Mouse (Mus musculus) megakaryocyte, embryonic 14.5 days (primary cell): ENCODE results near the gene Pfkfb4. TPM values are rescaled to one million over a fixed set of nuclear protein-coding genes. Genes with fewer than 3 reads are reported as not detected.
A peak's percentile ranks its signal among the peaks of the same experiment; 100 is the strongest.

Source experiments
- H3K27me3 ChIP-seq: replicated peaks from 2 replicates; pipeline ENCODE3; 2012; ENCODE audit warnings: inconsistent platforms
- H3K36me3 ChIP-seq: replicated peaks from 2 replicates; pipeline ENCODE3; 2012; ENCODE audit warnings: low read length, inconsistent platforms, mixed read lengths
- H3K4me1 ChIP-seq: 2 replicates; pipeline ENCODE4 v1.6.1; 2012; ENCODE audit warnings: inconsistent platforms
- H3K4me3 ChIP-seq: replicated peaks from 2 replicates; pipeline ENCODE3; 2012; ENCODE audit warnings: moderate library complexity, mild to moderate bottlenecking, inconsistent platforms
- H3K9me3 ChIP-seq: 2 replicates; pipeline ENCODE4 v1.6.1; 2012; ENCODE audit warnings: inconsistent platforms
- FLI1 ChIP-seq: IDR thresholded peaks from 2 replicates; pipeline ENCODE4 v1.6.1; 2012; ENCODE audit warnings: low read length, inconsistent platforms, mixed read lengths
- GATA1 ChIP-seq: IDR thresholded peaks from 3 replicates; pipeline ENCODE4 v1.6.1; 2012; ENCODE audit warnings: mixed read lengths, low read length, inconsistent platforms, borderline replicate concordance
- polyA plus RNA-seq: library from polyadenylated mRNA; stranded (reverse); fragments of >175 nt; gene quantifications from 2 replicates; pipeline ENCODE4 v1.2.3, GENCODE M21; 2012; ENCODE audit warnings: low replicate concordance; ENCODE audit not compliant: insufficient read depth

Pfkfb4 gene
- polyA plus RNA-seq, 1 experiment, result 5.8 TPM

DNA sequence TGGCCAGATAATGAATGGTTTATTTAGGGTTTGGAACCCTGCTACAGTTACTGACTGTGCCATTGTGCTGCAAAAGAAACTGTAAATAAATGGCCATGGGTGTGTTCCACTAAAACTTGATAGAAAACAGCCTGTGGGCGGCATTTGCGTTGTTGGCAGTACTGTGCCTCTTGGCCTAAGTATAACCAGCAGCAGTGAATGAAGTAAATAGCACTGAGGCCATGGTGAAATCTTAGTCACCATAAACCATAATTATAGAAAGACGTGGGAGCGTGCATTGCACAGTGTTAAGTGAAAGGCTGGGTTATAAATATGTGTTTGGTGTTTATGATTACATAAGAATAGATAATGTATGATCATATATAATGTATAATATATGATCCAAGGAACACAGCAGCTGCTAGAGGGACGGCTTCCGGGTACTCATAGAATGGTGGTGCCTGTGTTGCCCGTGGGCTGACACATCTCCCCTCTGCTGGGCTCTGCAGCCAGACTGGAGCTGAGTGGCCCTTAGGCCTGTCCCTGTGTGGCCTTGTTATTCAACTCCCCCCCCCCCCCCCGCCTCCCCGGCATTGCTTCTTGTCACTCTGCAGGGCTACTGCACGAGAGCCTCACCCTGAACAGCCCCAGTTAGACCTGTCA is 17.5 kb downstream of the Pfkfb4 start:
- no peak for TF ChIP-seq FLI1
- TF ChIP-seq GATA1, result no peak
- Histone ChIP-seq H3K9me3 (no peaks in the 10 kb centered on the region), H3K36me3 (peaks cover 62% of the 10 kb centered on the region)

DNA sequence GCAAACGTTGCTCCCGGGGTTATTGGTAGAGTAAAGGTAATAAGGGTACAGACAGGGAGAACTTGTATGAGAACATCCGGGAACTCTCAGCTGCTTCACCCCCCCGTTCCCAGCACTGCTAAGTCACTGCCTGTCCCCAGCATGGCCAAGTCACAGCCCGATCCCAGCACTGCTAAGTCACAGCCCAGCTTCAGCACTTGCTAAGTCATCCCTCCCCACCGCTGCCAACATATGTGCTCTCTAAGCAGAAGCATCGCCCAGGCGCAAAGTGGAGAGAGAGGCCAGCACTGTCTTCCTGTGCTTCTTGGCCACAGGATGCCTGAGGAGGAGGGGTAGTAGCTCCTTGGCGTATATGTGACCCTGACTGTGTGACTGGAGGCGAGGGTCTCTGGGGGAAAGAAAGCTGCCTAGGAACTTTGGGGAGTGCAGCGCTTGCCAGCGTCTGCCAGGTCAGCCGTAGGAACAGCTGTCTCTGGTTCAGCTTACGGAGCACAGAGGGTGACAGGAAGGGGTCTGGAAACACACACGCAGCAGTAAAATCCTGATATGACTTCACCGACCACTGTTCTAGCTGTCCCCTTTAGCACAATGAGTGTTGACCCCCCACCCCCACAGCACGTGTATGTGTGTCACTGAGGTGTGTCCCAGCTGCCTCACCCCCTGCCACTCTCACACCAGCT is 18.2 kb downstream of the Pfkfb4 start:
- Histone ChIP-seq H3K27me3 (no peaks in the 10 kb centered on the region), H3K36me3 (peaks cover 68% of the 10 kb centered on the region), H3K4me3 (peak overlapping the region; percentile 87), H3K9me3 (no peaks in the 10 kb centered on the region), H3K4me1 (peaks cover 89% of the 10 kb centered on the region)
- TF ChIP-seq GATA1, result no peak
- no peak for TF ChIP-seq FLI1

More for the DNA sequence above, 17.5 kb downstream of the Pfkfb4 start:
- peaks cover 90% of the 10 kb centered on the region for H3K4me1 ChIP-seq
- H3K4me3 ChIP-seq, result peak overlapping the region; percentile 87
- H3K27me3 ChIP-seq, result no peaks in the 10 kb centered on the region

GRCm38 (mm10) chr9:109010316-109010690 is 18.7 kb downstream of the Pfkfb4 start:
- TF ChIP-seq FLI1, result no peak
- no peak for TF ChIP-seq GATA1
- Histone ChIP-seq H3K4me1 (peaks cover 91% of the 10 kb centered on the region), H3K36me3 (peaks cover 72% of the 10 kb centered on the region), H3K9me3 (no peaks in the 10 kb centered on the region), H3K4me3 (peak overlapping the region; percentile 87), H3K27me3 (no peaks in the 10 kb centered on the region)

DNA sequence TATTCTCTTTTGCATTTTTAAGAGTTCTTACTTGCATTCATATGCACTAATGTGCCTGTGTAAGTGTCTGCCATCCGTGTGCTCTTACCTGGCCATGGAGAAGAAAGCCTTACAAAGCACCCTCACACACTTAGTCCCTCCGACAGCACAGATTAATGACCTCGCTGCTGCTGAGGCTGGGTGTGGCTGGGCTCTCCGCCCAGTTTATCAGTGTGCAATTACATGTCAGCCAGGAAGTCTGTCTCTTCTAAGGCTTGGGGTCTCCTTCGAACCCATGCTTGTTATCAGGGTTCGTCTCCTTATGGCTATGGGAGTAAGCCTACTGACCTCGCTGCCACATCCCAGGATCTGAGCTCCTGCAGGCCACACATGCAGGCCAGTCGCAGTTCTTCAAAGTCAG is 23.8 kb downstream of the Pfkfb4 start:
- Histone ChIP-seq H3K9me3 (no peaks in the 10 kb centered on the region), H3K4me1 (peaks cover 66% of the 10 kb centered on the region), H3K4me3 (no peak overlapping the region), H3K36me3 (peaks cover 51% of the 10 kb centered on the region), H3K27me3 (peaks cover 9% of the 10 kb centered on the region)
- no peak for TF ChIP-seq FLI1
- no peak for TF ChIP-seq GATA1

GRCm38 (mm10) chr9:109016973-109017604 is 25.5 kb downstream of the Pfkfb4 start:
- H3K4me3 ChIP-seq, result peak overlapping the region; percentile 84
- peaks cover 13% of the 10 kb centered on the region for H3K27me3 ChIP-seq
- H3K36me3 ChIP-seq, result peaks cover 35% of the 10 kb centered on the region
- TF ChIP-seq GATA1 (no peak), FLI1 (no peak)
- no peaks in the 10 kb centered on the region for H3K9me3 ChIP-seq
- H3K4me1 ChIP-seq, result peaks cover 59% of the 10 kb centered on the region

DNA sequence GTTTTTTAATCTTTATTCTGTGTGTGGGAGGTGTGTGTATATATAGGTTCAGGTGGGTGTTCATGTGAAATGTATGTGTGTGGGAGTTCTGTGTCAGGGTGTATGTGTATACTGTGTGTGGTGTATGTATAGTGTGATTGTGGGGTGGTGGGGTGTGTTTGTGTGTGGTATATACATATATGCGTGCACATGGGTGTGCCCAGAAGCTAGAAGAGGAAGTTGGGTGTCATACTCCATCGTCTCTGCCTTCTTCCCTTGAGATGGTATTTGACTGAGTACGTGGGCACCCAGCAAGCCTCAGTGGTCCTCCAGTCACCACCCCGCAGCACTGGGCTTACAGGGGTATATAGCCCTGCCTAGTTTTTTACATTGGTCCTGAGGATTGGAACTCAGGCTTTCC is 29.9 kb downstream of the Pfkfb4 start:
- peaks cover 50% of the 10 kb centered on the region for H3K4me1 ChIP-seq
- H3K27me3 ChIP-seq, result peaks cover 19% of the 10 kb centered on the region
- no peaks in the 10 kb centered on the region for H3K9me3 ChIP-seq
- H3K4me3 ChIP-seq, result no peak overlapping the region
- peaks cover 46% of the 10 kb centered on the region for H3K36me3 ChIP-seq
- TF ChIP-seq FLI1 (no peak), GATA1 (no peak)

- peaks cover 45% of the 10 kb centered on the region for H3K4me1 ChIP-seq
- H3K36me3 ChIP-seq, result peaks cover 53% of the 10 kb centered on the region
- TF ChIP-seq GATA1, result no peak
- TF ChIP-seq FLI1, result no peak
- H3K4me3 ChIP-seq, result no peak overlapping the region
- peaks cover 21% of the 10 kb centered on the region for H3K27me3 ChIP-seq
- no peaks in the 10 kb centered on the region for H3K9me3 ChIP-seq
Observed at GRCm38 (mm10) chr9:109022866-109023685, 31.5 kb downstream of the Pfkfb4 start.

- H3K9me3 ChIP-seq, result no peaks in the 10 kb centered on the region
- no peak for TF ChIP-seq GATA1
- TF ChIP-seq FLI1, result no peak
- H3K4me3 ChIP-seq, result no peak overlapping the region
- peaks cover 92% of the 10 kb centered on the region for H3K36me3 ChIP-seq
- peaks cover 26% of the 10 kb centered on the region for H3K27me3 ChIP-seq
- peaks cover 49% of the 10 kb centered on the region for H3K4me1 ChIP-seq
Observed at GRCm38 (mm10) chr9:109027521-109027920, 35.9 kb downstream of the Pfkfb4 start.

DNA sequence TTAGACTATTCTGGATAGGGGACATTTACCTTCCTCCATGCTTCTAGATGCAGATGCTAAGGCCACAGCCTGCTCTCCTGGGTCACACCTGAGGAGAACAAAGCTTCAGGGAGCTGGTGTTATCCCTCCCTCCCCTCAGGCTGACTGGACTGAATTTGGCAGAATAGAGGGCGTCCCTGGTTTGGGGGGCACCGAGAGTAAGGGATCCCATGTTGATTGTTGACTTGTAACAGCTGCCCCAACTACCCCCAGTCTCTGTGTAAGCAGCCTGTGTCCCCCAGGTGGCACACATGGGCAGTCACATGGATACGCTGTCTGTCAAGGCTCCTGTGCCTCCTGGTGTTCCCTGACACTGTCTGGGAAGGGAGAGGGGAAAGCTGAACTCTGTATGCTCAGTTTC is 36.8 kb downstream of the Pfkfb4 start:
- Histone ChIP-seq H3K27me3 (peaks cover 27% of the 10 kb centered on the region), H3K9me3 (no peaks in the 10 kb centered on the region), H3K4me1 (peaks cover 49% of the 10 kb centered on the region), H3K36me3 (peaks cover 85% of the 10 kb centered on the region), H3K4me3 (no peak overlapping the region)
- no peak for TF ChIP-seq FLI1

- H3K4me3 ChIP-seq, result no peak overlapping the region
- H3K9me3 ChIP-seq, result no peaks in the 10 kb centered on the region
- no peak for TF ChIP-seq FLI1
- no peak for TF ChIP-seq GATA1
- peaks cover 83% of the 10 kb centered on the region for H3K36me3 ChIP-seq
- peaks cover 45% of the 10 kb centered on the region for H3K4me1 ChIP-seq
- H3K27me3 ChIP-seq, result peaks cover 28% of the 10 kb centered on the region
Observed at GRCm38 (mm10) chr9:109028919-109029318, 37.3 kb downstream of the Pfkfb4 start.
